Mouse (Mus musculus): ENCODE results near the gene R3hdml.

- TF ChIP-seq CTCF (IDR thresholded peaks at IDR 0.05; ENCODE audit: low read depth) (no peak), EP300 (IDR thresholded peaks at IDR 0.05; ENCODE audit: low read depth) (no peak)
Observed at GRCm38 (mm10) chr2:163443543-163443942, 48.6 kb upstream of the R3hdml start.
